Comparison of ENCODE assay signal across 24 mouse cellular contexts in the genomic region with DNA sequence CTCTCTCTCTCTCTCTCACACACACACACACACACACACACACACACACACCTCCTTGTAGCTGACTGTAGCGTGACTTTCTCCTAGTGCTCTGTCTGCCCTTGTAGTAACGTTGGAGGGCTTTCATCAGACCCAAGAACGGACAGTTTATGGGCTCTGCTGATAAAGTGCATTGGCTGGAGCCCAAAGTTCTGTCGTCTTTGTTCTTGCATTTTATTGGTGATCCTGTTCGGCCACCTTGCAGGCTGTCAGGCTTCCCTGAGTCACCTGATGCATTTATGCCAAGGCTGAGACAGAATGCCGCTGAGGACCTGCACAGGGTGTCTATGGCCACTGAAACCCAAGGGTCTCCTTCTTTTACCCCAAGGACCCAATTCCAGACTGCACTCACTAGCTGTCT. TPM values are rescaled to one million over a fixed set of nuclear protein-coding genes. Genes with fewer than 3 reads are reported as not detected.
DNase-seq lines count a peak whose midpoint lies in the region; ATAC-seq lines count a peak whose summit lies in the region.
"Had no signal": no experiment of that assay in that cellular context is flagged by ENCODE, and none has a peak within 500 bp of the region (broad histone marks: within the 10 kb centered on the region; RNA-seq: fewer than 3 reads in every experiment).

No protein-coding gene starts in this region.

- peaks cover 11% of the 10 kb centered on the region for H3K4me1 ChIP-seq in midbrain, embryonic 15.5 days

- no peaks in the 10 kb centered on the region for H3K9me3 ChIP-seq in midbrain, embryonic 15.5 days
- H3K9me3 ChIP-seq: heart, embryonic 10.5 days; hindbrain, embryonic 15.5 days; intestine, embryonic 15.5 days; midbrain, embryonic 13.5 days had no signal

- H3K27me3 ChIP-seq in midbrain, embryonic 15.5 days (replicated peaks) = peaks cover 28% of the 10 kb centered on the region

- no peak for ATAC-seq in midbrain, embryonic 15.5 days (replicated peaks)
- ATAC-seq: intestine, embryonic 15.5 days; midbrain, embryonic 13.5 days; Patski had no signal

- DNase-seq in spleen, postnatal 4 days (ENCODE audit: low spot score in 2 of 2) = peak; percentile 34 to 61
- no peak for DNase-seq in spleen, postnatal 14 days (ENCODE audit: low spot score in 2 of 2)
- DNase-seq in adrenal gland, adult 2 months = peak; percentile 74
- DNase-seq in adrenal gland, postnatal 36 days = peak; percentile 60 to 66
- no peak for DNase-seq in Muller cell, postnatal 12 days (ENCODE audit: inconsistent ontology term)
- DNase-seq in gastrocnemius, postnatal 14 days = no peak
- DNase-seq: cerebellum, adult 2 months; cerebellum, postnatal 36 days; kidney, postnatal 36 days; layer of hippocampus, postnatal 36 days; lung, adult 18-20 months; lung, postnatal 14 days; thymus, postnatal 25 days had no signal

- 70% methylated on average over 6 of the region's 6 CpGs for WGBS in midbrain, embryonic 15.5 days

- no peaks in the 10 kb centered on the region for H3K36me3 ChIP-seq in midbrain, embryonic 15.5 days (replicated peaks)
- H3K36me3 ChIP-seq: embryonic facial prominence, embryonic 10.5 days; heart, embryonic 10.5 days; hindbrain, embryonic 15.5 days; intestine, embryonic 15.5 days; midbrain, embryonic 13.5 days had no signal

- H3K27ac ChIP-seq in midbrain, embryonic 15.5 days = no peak overlapping the region
- H3K27ac ChIP-seq: embryonic facial prominence, embryonic 10.5 days; heart, embryonic 10.5 days; hindbrain, embryonic 15.5 days; intestine, embryonic 15.5 days; midbrain, embryonic 13.5 days had no signal

- no peak overlapping the region for H3K9ac ChIP-seq in midbrain, embryonic 15.5 days
- H3K9ac ChIP-seq: hindbrain, embryonic 15.5 days; intestine, embryonic 15.5 days; midbrain, embryonic 13.5 days had no signal

- H3K4me2 ChIP-seq in midbrain, embryonic 15.5 days = no peak overlapping the region
- H3K4me2 ChIP-seq: hindbrain, embryonic 15.5 days; intestine, embryonic 15.5 days; midbrain, embryonic 13.5 days had no signal

- H3K4me3 ChIP-seq in midbrain, embryonic 15.5 days = no peak overlapping the region
- H3K4me3 ChIP-seq: embryonic facial prominence, embryonic 10.5 days; heart, embryonic 10.5 days; hindbrain, embryonic 15.5 days; intestine, embryonic 15.5 days; midbrain, embryonic 13.5 days had no signal

- intact Hi-C loops in gastrocnemius, postnatal 14 days (cut with DNase I; ENCODE audit: low total_unique reads) = loop anchor here (5.0 kb wide), 1 partner anchor 57 kb away; no protein-coding TSS in a partner anchor

RNA-seq across cellular contexts. Expression of a gene that starts 1.6 kb away (rescaled TPM):
- 1 to 10 TPM in 1 of 2 experiments, under 1 TPM in 1; 0.43 to 1.0 TPM for total RNA-seq in adrenal gland, adult 2 months (2021)
- polyA plus RNA-seq in adrenal gland, adult 2 months (2012; rRNA removed) = 0.71 and 0.83 TPM in 2 replicates
- under 1 TPM; 0.70 to 0.72 TPM for total RNA-seq in adrenal gland, postnatal 36 days (2021)
- total RNA-seq in gastrocnemius, postnatal 14 days (2021) = 1 to 10 TPM; 1.1 to 1.7 TPM
- polyA plus RNA-seq in midbrain, embryonic 15.5 days (2015; fragmentation: Nextera tagmentation; extraction: Ambion mirVana) = 28.0 and 29.8 TPM in 2 replicates
- total RNA-seq: liver, adult 2 months had no signal
- polyA plus RNA-seq: C2C12; heart, postnatal 0 days; kidney, embryonic 14.5 days; liver, adult 2 months had no signal

RNA-seq across cellular contexts. Expression of a gene that starts 53.5 kb away (rescaled TPM):
- total RNA-seq in adrenal gland, adult 2 months (2021) = 10 to 100 TPM; 69.8 to 79.9 TPM
- polyA plus RNA-seq in adrenal gland, adult 2 months (2012; rRNA removed) = 20.2 and 20.5 TPM in 2 replicates
- total RNA-seq in adrenal gland, postnatal 36 days (2021) = 10 to 100 TPM; 56.3 to 67.4 TPM
- total RNA-seq in gastrocnemius, postnatal 14 days (2021) = 10 to 100 TPM; 40.6 to 43.9 TPM
- polyA plus RNA-seq in midbrain, embryonic 15.5 days (2015; fragmentation: Nextera tagmentation; extraction: Ambion mirVana) = 63.3 and 68.7 TPM in 2 replicates

Comparison
In these comparisons a context has a peak if more than half of its experiments do, and no peak if none do; other contexts are left out.
1. DNase-seq: peak in spleen, postnatal 4 days (2 of 2), adrenal gland, adult 2 months (single experiment) and adrenal gland, postnatal 36 days (2 of 2); none in spleen, postnatal 14 days (0 of 2), Muller cell, postnatal 12 days (single experiment) and gastrocnemius, postnatal 14 days (single experiment).